Mouse (Mus musculus): ENCODE measurements around the gene Dnal4. TPM values are rescaled to one million over a fixed set of nuclear protein-coding genes. Genes with fewer than 3 reads are reported as not detected.
A peak's percentile ranks its signal among the peaks of the same experiment; 100 is the strongest.

Gene Dnal4
- polyA plus RNA-seq, 1 experiment from 2014 or later, result 71.7 TPM

DNA sequence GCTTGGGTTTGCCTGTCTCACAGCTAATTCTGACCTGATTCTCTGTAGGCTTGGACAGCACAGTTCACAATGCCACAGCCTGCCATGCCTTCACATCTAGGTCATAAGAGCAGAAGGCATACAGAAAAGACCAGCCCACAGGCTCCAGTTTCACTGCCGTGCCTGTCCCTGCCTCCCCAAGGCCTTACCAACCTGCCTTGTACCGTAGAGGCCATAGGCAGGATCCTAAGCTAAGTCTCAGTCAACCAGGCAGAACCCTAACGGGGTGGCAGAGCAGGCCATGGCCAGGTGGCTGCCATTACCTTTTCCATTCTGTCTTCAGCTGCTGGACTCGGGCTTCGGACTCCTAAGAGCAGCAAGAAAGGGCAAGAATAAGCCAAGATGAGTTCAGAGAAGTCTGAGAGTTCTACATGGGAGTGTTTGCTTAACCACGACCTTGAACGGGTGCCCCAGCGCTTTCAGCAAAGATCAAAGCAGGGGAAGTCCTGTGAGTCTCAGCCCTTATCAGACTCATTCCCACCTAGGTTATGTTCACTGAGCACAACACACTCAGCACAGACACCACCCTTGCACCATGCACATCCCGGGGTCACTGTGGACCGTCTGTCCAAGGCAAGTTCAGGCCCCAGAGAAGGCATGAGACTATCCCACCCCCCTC is 48.8 kb downstream of the Dnal4 start:
- Histone ChIP-seq H3K4me3 (ENCODE audit: low read length) (no peak overlapping the region), H3K27ac (ENCODE audit: low read length) (no peak overlapping the region), H3K4me1 (ENCODE audit: insufficient read depth, low read length) (no peaks in the 10 kb centered on the region), H3K27me3 (ENCODE audit: insufficient read depth, low read length) (no peaks in the 10 kb centered on the region), H3K9me3 (ENCODE audit: low read length) (no peaks in the 10 kb centered on the region), H3K36me3 (ENCODE audit: insufficient read depth, low read length) (peaks cover 70% of the 10 kb centered on the region), H3K4me2 (replicated peaks; ENCODE audit: low read depth, low read length) (no peak overlapping the region), H3K9ac (replicated peaks; ENCODE audit: low read length) (no peak overlapping the region)
- WGBS, result 66% methylated on average over 10 of the region's 10 CpGs
- ATAC-seq (ENCODE audit: low FRiP score, low TSS enrichment), result no peak

DNA sequence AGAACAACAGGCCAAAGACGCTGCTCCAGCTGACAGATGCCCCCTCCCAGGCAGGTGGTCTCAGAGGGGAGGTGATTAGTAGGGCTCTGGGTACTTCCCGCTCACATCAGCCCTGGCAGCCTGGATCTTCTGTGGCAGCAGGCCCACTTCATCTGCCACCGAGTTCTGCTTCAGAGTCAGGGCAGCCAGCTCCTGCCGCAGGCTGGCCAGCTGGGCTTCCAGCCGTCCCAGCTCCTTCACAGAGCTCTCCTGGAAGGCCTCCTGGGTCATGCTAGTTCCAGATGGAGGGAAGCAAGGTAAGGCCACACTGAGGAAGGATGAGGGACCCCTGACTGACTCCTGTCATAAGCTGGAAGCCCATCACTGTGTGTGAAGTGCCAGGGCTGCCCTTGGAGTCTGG is 49.3 kb downstream of the Dnal4 start:
- no peaks in the 10 kb centered on the region for H3K27me3 ChIP-seq (ENCODE audit: insufficient read depth, low read length)
- WGBS, result 82% methylated on average over 5 of the region's 5 CpGs
- no peaks in the 10 kb centered on the region for H3K4me1 ChIP-seq (ENCODE audit: insufficient read depth, low read length)
- ATAC-seq (ENCODE audit: low FRiP score, low TSS enrichment), result no peak
- no peak overlapping the region for H3K4me2 ChIP-seq (replicated peaks; ENCODE audit: low read depth, low read length)
- H3K36me3 ChIP-seq (ENCODE audit: insufficient read depth, low read length), result peaks cover 64% of the 10 kb centered on the region
- H3K4me3 ChIP-seq (ENCODE audit: low read length), result no peak overlapping the region
- no peak overlapping the region for H3K9ac ChIP-seq (replicated peaks; ENCODE audit: low read length)
- H3K27ac ChIP-seq (ENCODE audit: low read length), result no peak overlapping the region
- no peaks in the 10 kb centered on the region for H3K9me3 ChIP-seq (ENCODE audit: low read length)

- Histone ChIP-seq H3K4me2 (replicated peaks; ENCODE audit: low read depth, low read length) (no peak overlapping the region), H3K27me3 (ENCODE audit: insufficient read depth, low read length) (no peaks in the 10 kb centered on the region), H3K4me3 (ENCODE audit: low read length) (no peak overlapping the region), H3K36me3 (ENCODE audit: insufficient read depth, low read length) (peaks cover 60% of the 10 kb centered on the region), H3K9ac (replicated peaks; ENCODE audit: low read length) (no peak overlapping the region), H3K4me1 (ENCODE audit: insufficient read depth, low read length) (no peaks in the 10 kb centered on the region), H3K27ac (ENCODE audit: low read length) (no peak overlapping the region), H3K9me3 (ENCODE audit: low read length) (no peaks in the 10 kb centered on the region)
- 96% methylated on average over 6 of the region's 6 CpGs for WGBS
- ATAC-seq (ENCODE audit: low FRiP score, low TSS enrichment), result no peak
Measured at GRCm38 (mm10) chr15:79727840-79728239, 49.8 kb downstream of the Dnal4 start.

GRCm38 (mm10) chr15:79725190-79725789 is 52.4 kb downstream of the Dnal4 start:
- H3K36me3 ChIP-seq (ENCODE audit: insufficient read depth, low read length), result peaks cover 49% of the 10 kb centered on the region

GRCm38 (mm10) chr15:79723439-79723838 is 54.2 kb downstream of the Dnal4 start:
- Histone ChIP-seq H3K27me3 (ENCODE audit: insufficient read depth, low read length) (no peaks in the 10 kb centered on the region), H3K27ac (ENCODE audit: low read length) (peak overlapping the region; percentile 36; the same call in 1 of the 2 replicates), H3K4me2 (replicated peaks; ENCODE audit: low read depth, low read length) (no peak overlapping the region), H3K4me1 (ENCODE audit: insufficient read depth, low read length) (no peaks in the 10 kb centered on the region), H3K9me3 (ENCODE audit: low read length) (no peaks in the 10 kb centered on the region), H3K4me3 (ENCODE audit: low read length) (no peak overlapping the region), H3K36me3 (ENCODE audit: insufficient read depth, low read length) (peaks cover 51% of the 10 kb centered on the region), H3K9ac (replicated peaks; ENCODE audit: low read length) (no peak overlapping the region)
- WGBS, result 25% methylated on average over 1 of the region's 1 CpGs
- no peak for ATAC-seq (ENCODE audit: low FRiP score, low TSS enrichment)

More at GRCm38 (mm10) chr15:79725190-79725789, 52.4 kb downstream of the Dnal4 start:
- H3K9ac ChIP-seq (replicated peaks; ENCODE audit: low read length), result no peak overlapping the region
- H3K27ac ChIP-seq (ENCODE audit: low read length), result no peak overlapping the region
- no peaks in the 10 kb centered on the region for H3K9me3 ChIP-seq (ENCODE audit: low read length)
- WGBS, result 88% methylated on average over 11 of the region's 11 CpGs
- no peaks in the 10 kb centered on the region for H3K27me3 ChIP-seq (ENCODE audit: insufficient read depth, low read length)
- no peak overlapping the region for H3K4me3 ChIP-seq (ENCODE audit: low read length)
- no peak overlapping the region for H3K4me2 ChIP-seq (replicated peaks; ENCODE audit: low read depth, low read length)
- ATAC-seq (ENCODE audit: low FRiP score, low TSS enrichment), result no peak
- H3K4me1 ChIP-seq (ENCODE audit: insufficient read depth, low read length), result no peaks in the 10 kb centered on the region

DNA sequence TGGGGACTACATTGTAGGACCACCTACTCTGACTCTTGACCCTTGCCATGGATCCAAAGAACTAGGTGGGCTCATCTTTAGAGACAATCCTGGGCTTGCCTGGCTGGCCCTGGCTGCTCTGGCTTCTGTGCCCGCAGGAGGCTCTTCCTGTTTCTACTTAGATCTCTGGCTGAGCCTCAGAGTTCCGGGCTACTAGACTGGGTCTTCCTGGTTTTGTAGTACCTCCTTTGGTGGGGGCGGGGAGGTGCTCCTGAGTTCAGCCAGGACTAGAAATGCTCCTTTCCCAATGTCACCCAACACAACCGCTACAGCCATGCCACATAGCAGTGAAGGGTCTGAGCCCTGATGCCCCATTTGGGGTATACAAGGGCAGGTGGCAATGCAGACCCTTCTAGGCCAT is 56.9 kb downstream of the Dnal4 start:
- Histone ChIP-seq H3K4me1 (ENCODE audit: insufficient read depth, low read length) (no peaks in the 10 kb centered on the region), H3K27me3 (ENCODE audit: insufficient read depth, low read length) (no peaks in the 10 kb centered on the region), H3K4me2 (replicated peaks; ENCODE audit: low read depth, low read length) (no peak overlapping the region), H3K27ac (ENCODE audit: low read length) (no peak overlapping the region), H3K9ac (replicated peaks; ENCODE audit: low read length) (no peak overlapping the region), H3K4me3 (ENCODE audit: low read length) (no peak overlapping the region), H3K9me3 (ENCODE audit: low read length) (no peaks in the 10 kb centered on the region), H3K36me3 (ENCODE audit: insufficient read depth, low read length) (peaks cover 49% of the 10 kb centered on the region)
- WGBS, result 86% methylated on average over 4 of the region's 4 CpGs
- no peak for ATAC-seq (ENCODE audit: low FRiP score, low TSS enrichment)

- Histone ChIP-seq H3K4me3 (ENCODE audit: low read length) (no peak overlapping the region), H3K36me3 (ENCODE audit: insufficient read depth, low read length) (peaks cover 53% of the 10 kb centered on the region), H3K27me3 (ENCODE audit: insufficient read depth, low read length) (no peaks in the 10 kb centered on the region), H3K4me2 (replicated peaks; ENCODE audit: low read depth, low read length) (no peak overlapping the region), H3K27ac (ENCODE audit: low read length) (no peak overlapping the region), H3K4me1 (ENCODE audit: insufficient read depth, low read length) (no peaks in the 10 kb centered on the region), H3K9ac (replicated peaks; ENCODE audit: low read length) (no peak overlapping the region), H3K9me3 (ENCODE audit: low read length) (no peaks in the 10 kb centered on the region)
- no peak for ATAC-seq (ENCODE audit: low FRiP score, low TSS enrichment)
- WGBS, result 90% methylated on average over 8 of the region's 8 CpGs
Measured at GRCm38 (mm10) chr15:79720267-79720666, 57.4 kb downstream of the Dnal4 start.

DNA sequence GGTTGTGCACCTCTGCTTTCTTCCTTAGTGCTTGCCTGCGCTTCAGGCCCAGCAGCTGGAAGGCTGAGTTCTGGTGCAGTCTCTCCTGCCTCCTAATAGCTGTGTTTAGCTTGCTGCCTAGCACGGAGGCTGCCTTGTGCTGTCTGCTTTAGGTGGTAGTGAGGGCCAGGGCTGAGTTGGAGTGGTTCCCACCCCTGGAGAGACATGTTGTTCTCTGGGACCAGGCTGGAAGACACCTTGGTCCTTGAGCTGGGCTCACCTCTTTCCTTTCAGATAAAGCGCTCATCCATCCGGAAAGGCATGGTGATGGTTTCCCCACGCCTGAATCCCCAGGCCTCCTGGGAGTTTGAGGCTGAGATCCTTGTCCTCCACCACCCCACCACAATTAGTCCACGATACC is 60.9 kb downstream of the Dnal4 start:
- Histone ChIP-seq H3K9ac (replicated peaks; ENCODE audit: low read length) (no peak overlapping the region), H3K27me3 (ENCODE audit: insufficient read depth, low read length) (no peaks in the 10 kb centered on the region), H3K27ac (ENCODE audit: low read length) (no peak overlapping the region), H3K4me3 (ENCODE audit: low read length) (no peak overlapping the region), H3K4me2 (replicated peaks; ENCODE audit: low read depth, low read length) (no peak overlapping the region), H3K4me1 (ENCODE audit: insufficient read depth, low read length) (no peaks in the 10 kb centered on the region), H3K36me3 (ENCODE audit: insufficient read depth, low read length) (peaks cover 62% of the 10 kb centered on the region), H3K9me3 (ENCODE audit: low read length) (no peaks in the 10 kb centered on the region)
- 93% methylated on average over 6 of the region's 6 CpGs for WGBS
- no peak for ATAC-seq (ENCODE audit: low FRiP score, low TSS enrichment)

GRCm38 (mm10) chr15:79715646-79716045 is 62.0 kb downstream of the Dnal4 start:
- Histone ChIP-seq H3K27me3 (ENCODE audit: insufficient read depth, low read length) (no peaks in the 10 kb centered on the region), H3K27ac (ENCODE audit: low read length) (no peak overlapping the region), H3K4me1 (ENCODE audit: insufficient read depth, low read length) (no peaks in the 10 kb centered on the region), H3K36me3 (ENCODE audit: insufficient read depth, low read length) (peaks cover 68% of the 10 kb centered on the region), H3K9me3 (ENCODE audit: low read length) (no peaks in the 10 kb centered on the region), H3K4me3 (ENCODE audit: low read length) (no peak overlapping the region), H3K9ac (replicated peaks; ENCODE audit: low read length) (no peak overlapping the region), H3K4me2 (replicated peaks; ENCODE audit: low read depth, low read length) (no peak overlapping the region)
- no peak for ATAC-seq (ENCODE audit: low FRiP score, low TSS enrichment)
- 90% methylated on average over 7 of the region's 7 CpGs for whole genome bisulfite sequencing
